Mouse (Mus musculus): Measurements from ENCODE around the gene Iqschfp. TPM values are rescaled to one million over a fixed set of nuclear protein-coding genes. Genes with fewer than 3 reads are reported as not detected.

Iqschfp gene
- polyA plus RNA-seq, 2 experiments, result 0.33 TPM; not detected in 1

DNA sequence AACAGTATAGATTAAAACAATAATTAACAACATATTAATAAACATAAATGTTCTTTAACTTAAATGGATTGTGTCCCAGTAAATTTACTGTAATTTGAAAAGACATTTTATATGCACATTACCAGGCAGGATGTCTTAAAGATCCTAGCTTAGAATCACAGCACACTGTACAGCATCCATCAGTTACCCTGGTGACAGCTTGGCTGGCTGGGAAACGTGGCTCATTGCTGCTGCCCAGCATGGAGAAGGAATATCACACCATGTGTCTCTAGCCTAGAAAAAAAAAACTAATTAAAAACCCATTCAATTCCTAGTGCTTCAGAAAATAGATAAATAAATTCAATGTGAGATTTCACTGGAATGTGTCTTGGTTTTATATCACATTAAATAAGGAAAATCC lies 309.2 kb downstream of the Iqschfp start:
- no peak overlapping the region for H3K4me2 ChIP-seq (replicated peaks; ENCODE audit: low read depth, low read length, severe bottlenecking)
- ATAC-seq (ENCODE audit: low FRiP score, low read depth) (no peak), DNase-seq (ENCODE audit: low spot score) (no peak)
- no peak overlapping the region for H3K4me3 ChIP-seq (replicated peaks; ENCODE audit: low read length)
- no peak overlapping the region for H3K27ac ChIP-seq (replicated peaks; ENCODE audit: low read depth, low read length)
- no peak for TF ChIP-seq POLR2A (IDR thresholded peaks at IDR 0.05; ENCODE audit: borderline replicate concordance, extremely low read depth, insufficient read depth, insufficient read length)
- H3K9ac ChIP-seq (ENCODE audit: low read depth, low read length, severe bottlenecking), result no peak overlapping the region
- H3K4me1 ChIP-seq (ENCODE audit: control insufficient read depth, insufficient read depth, low read length), result no peaks in the 10 kb centered on the region
- no peaks in the 10 kb centered on the region for H3K36me3 ChIP-seq (ENCODE audit: control insufficient read depth, insufficient read depth, low read length)
- H3K27me3 ChIP-seq (ENCODE audit: control insufficient read depth, insufficient read depth, low read length), result no peaks in the 10 kb centered on the region
- 42% methylated on average over 1 of the region's 1 CpGs for WGBS
- no peaks in the 10 kb centered on the region for H3K9me3 ChIP-seq (ENCODE audit: control insufficient read depth, low read length)

DNA sequence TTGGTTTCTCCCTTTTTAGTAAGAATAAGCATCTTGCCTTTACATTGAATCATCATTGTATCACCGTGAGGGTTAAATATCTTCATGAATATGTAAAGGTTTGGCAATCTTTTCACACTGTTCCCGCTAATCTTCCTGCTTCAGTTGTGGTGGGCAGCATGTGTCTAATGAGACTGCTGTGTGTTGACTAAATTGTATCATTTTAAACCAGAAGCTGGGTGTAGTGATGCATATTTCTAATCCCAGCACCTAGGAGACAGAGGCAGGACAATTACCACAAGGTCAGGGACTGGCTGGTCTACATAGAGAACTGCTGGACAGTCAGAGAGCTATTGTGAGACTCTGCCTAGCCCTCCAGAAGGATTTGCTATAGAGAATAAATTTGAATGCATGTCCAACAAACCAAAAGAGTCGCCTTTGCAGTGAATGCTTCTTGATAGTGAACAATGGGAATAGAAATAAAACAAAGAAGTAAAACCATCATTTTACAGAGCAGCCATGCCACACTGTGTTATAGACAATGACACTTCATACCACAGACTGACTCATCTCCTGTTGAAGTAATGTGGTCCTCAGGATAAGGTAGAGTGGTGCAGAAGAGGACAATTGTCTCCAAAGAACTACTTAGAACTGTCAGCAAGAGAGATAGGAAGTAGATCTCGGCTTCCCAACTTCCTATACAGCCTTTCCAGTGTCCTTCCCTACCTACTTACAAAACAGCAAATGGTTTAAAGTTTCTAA lies 310.3 kb downstream of the Iqschfp start:
- no peak for DNase-seq (ENCODE audit: low spot score)
- Histone ChIP-seq H3K27me3 (ENCODE audit: control insufficient read depth, insufficient read depth, low read length) (no peaks in the 10 kb centered on the region), H3K4me2 (replicated peaks; ENCODE audit: low read depth, low read length, severe bottlenecking) (no peak overlapping the region), H3K4me1 (ENCODE audit: control insufficient read depth, insufficient read depth, low read length) (no peaks in the 10 kb centered on the region), H3K36me3 (ENCODE audit: control insufficient read depth, insufficient read depth, low read length) (no peaks in the 10 kb centered on the region), H3K4me3 (replicated peaks; ENCODE audit: low read length) (no peak overlapping the region), H3K9me3 (ENCODE audit: control insufficient read depth, low read length) (no peaks in the 10 kb centered on the region), H3K9ac (ENCODE audit: low read depth, low read length, severe bottlenecking) (no peak overlapping the region), H3K27ac (replicated peaks; ENCODE audit: low read depth, low read length) (no peak overlapping the region)
- ATAC-seq (ENCODE audit: low FRiP score, low read depth), result no peak
- TF ChIP-seq POLR2A (IDR thresholded peaks at IDR 0.05; ENCODE audit: borderline replicate concordance, extremely low read depth, insufficient read depth, insufficient read length), result no peak
- 88% methylated on average over 4 of the region's 4 CpGs for WGBS

DNA sequence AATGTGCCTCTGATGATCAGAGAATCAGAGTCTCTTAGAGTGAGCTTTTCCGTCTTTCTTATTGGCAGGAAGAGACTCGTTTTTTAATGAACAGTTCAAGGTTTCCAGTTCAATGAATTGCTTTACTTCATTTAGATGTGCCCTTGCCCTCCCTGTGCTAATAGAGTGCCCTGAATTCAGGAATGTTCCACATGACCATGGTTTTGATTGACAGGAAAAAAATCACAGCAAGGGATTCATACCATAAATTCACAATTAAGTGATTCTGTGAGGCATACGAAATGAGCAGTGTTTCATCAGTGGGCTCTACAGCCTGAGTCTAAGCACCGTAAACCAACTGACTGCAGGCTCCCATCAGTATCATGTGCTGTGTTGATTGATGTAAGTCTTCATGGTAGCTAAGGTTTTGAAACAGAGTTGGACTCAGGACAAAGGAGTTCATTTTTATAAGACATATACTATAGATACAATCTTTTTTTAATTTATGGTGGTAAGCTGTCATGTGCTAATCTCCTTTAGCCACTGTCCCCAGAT lies 312.0 kb downstream of the Iqschfp start:
- H3K4me3 ChIP-seq (replicated peaks; ENCODE audit: low read length), result no peak overlapping the region
- H3K27ac ChIP-seq (replicated peaks; ENCODE audit: low read depth, low read length), result no peak overlapping the region
- no peak overlapping the region for H3K9ac ChIP-seq (ENCODE audit: low read depth, low read length, severe bottlenecking)
- WGBS, result 69% methylated on average over 4 of the region's 4 CpGs
- ATAC-seq (ENCODE audit: low FRiP score, low read depth), result no peak
- H3K9me3 ChIP-seq (ENCODE audit: control insufficient read depth, low read length), result no peaks in the 10 kb centered on the region
- no peak for TF ChIP-seq POLR2A (IDR thresholded peaks at IDR 0.05; ENCODE audit: borderline replicate concordance, extremely low read depth, insufficient read depth, insufficient read length)
- no peak for DNase-seq (ENCODE audit: low spot score)
- H3K27me3 ChIP-seq (ENCODE audit: control insufficient read depth, insufficient read depth, low read length), result no peaks in the 10 kb centered on the region
- peaks cover 2% of the 10 kb centered on the region; the same call in 1 of the 2 replicates for H3K4me1 ChIP-seq (ENCODE audit: control insufficient read depth, insufficient read depth, low read length)
- no peaks in the 10 kb centered on the region for H3K36me3 ChIP-seq (ENCODE audit: control insufficient read depth, insufficient read depth, low read length)
- no peak overlapping the region for H3K4me2 ChIP-seq (replicated peaks; ENCODE audit: low read depth, low read length, severe bottlenecking)

DNA sequence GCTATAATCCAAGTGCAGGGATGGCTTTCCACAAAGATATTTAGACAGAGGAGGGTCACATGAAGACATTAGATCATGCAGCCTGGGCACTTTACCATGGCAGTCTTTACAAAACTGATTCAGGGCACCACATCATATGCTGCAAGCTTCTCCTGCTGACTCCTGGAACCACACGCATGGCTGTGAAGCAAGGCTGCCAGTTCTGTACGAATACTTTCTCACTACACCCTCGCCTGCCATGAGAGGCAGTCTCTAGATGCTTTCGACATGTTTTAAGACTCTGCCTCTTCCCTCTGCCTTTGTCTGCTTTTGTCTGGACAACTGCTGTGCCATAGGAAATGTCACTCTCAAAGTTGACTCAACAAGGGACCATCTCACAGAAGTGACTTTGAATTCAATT lies 318.4 kb downstream of the Iqschfp start:
- ATAC-seq (ENCODE audit: low FRiP score, low read depth) (no peak), DNase-seq (ENCODE audit: low spot score) (no peak)

DNA sequence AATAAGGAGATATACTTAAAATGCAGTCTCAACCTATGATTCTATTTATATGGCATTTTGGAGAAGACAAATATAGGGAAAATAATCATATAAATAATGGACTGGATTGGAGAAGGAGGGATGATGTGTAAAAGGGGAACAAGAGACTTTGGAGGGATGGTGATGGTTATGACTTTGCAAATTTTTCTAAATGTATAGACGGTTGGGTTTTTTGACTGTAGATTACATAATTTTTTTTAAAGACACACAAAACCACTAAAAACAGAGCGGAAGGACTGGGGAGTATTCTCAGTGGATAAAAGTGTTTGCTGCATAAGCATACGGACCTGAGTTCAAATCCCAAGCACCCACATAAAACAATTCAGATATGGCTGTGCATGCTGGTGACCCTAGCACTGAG lies 329.4 kb downstream of the Iqschfp start:
- no peak for DNase-seq (ENCODE audit: low spot score)
- Histone ChIP-seq H3K36me3 (ENCODE audit: control insufficient read depth, insufficient read depth, low read length) (no peaks in the 10 kb centered on the region), H3K4me3 (replicated peaks; ENCODE audit: low read length) (no peak overlapping the region), H3K4me2 (replicated peaks; ENCODE audit: low read depth, low read length, severe bottlenecking) (no peak overlapping the region), H3K27me3 (ENCODE audit: control insufficient read depth, insufficient read depth, low read length) (no peaks in the 10 kb centered on the region), H3K4me1 (ENCODE audit: control insufficient read depth, insufficient read depth, low read length) (no peaks in the 10 kb centered on the region), H3K9ac (ENCODE audit: low read depth, low read length, severe bottlenecking) (no peak overlapping the region), H3K27ac (replicated peaks; ENCODE audit: low read depth, low read length) (no peak overlapping the region), H3K9me3 (ENCODE audit: control insufficient read depth, low read length) (no peaks in the 10 kb centered on the region)
- 98% methylated on average over 3 of the region's 3 CpGs for WGBS
- ATAC-seq (ENCODE audit: low FRiP score, low read depth), result no peak
- TF ChIP-seq POLR2A (IDR thresholded peaks at IDR 0.05; ENCODE audit: borderline replicate concordance, extremely low read depth, insufficient read depth, insufficient read length), result no peak

More for the DNA sequence above, 318.4 kb downstream of the Iqschfp start:
- Histone ChIP-seq H3K4me3 (replicated peaks; ENCODE audit: low read length) (no peak overlapping the region), H3K4me1 (ENCODE audit: control insufficient read depth, insufficient read depth, low read length) (peaks cover 2% of the 10 kb centered on the region; the same call in 1 of the 2 replicates), H3K27ac (replicated peaks; ENCODE audit: low read depth, low read length) (no peak overlapping the region), H3K9ac (ENCODE audit: low read depth, low read length, severe bottlenecking) (no peak overlapping the region), H3K9me3 (ENCODE audit: control insufficient read depth, low read length) (no peaks in the 10 kb centered on the region), H3K27me3 (ENCODE audit: control insufficient read depth, insufficient read depth, low read length) (no peaks in the 10 kb centered on the region), H3K36me3 (ENCODE audit: control insufficient read depth, insufficient read depth, low read length) (no peaks in the 10 kb centered on the region), H3K4me2 (replicated peaks; ENCODE audit: low read depth, low read length, severe bottlenecking) (no peak overlapping the region)
- WGBS, result 80% methylated on average over 4 of the region's 4 CpGs
- no peak for TF ChIP-seq POLR2A (IDR thresholded peaks at IDR 0.05; ENCODE audit: borderline replicate concordance, extremely low read depth, insufficient read depth, insufficient read length)

All from limb, embryonic 14.5 days (tissue).